Mouse (Mus musculus) liver, embryonic 14.5 days (tissue): ENCODE measurements at regions not wholly inside any gene's neighbourhood (a gene's known extent, or its start where the extent isn't known, plus 50 kb on each side); places are given as distances from the start of the nearest gene placed in this dataset.

Experiments used
- ATAC-seq: fragments of 200-750 bp; cut with Nextera tagmentation; 2 replicates; pipeline ENCODE4 v1.8.0; 2017; ENCODE audit warnings: moderate number of reproducible peaks, mild to moderate bottlenecking, moderate library complexity; ENCODE audit not compliant: insufficient read depth
- DNase-seq, 3 experiments: peaks; one replicate each; pipeline ENCODE4 v3.0.0-alpha.2; 2012 to 2013; ENCODE audit warnings: low read depth in 3 of 3, low spot score in 3 of 3
- H3K27ac ChIP-seq: fragments of 300-500 bp; sonication (generic); 2 replicates; pipeline ENCODE4 v1.5.1; 2014; ENCODE audit warnings: moderate library complexity, mild to moderate bottlenecking, control low read depth, inconsistent platforms
- H3K27me3 ChIP-seq: fragments of 300-500 bp; sonication (generic); 2 replicates; pipeline ENCODE4 v1.6.1; 2014; ENCODE audit warnings: mild to moderate bottlenecking, low read length, moderate library complexity; ENCODE audit not compliant: control insufficient read depth, insufficient read depth
- H3K36me3 ChIP-seq: fragments of 300-500 bp; sonication (generic); replicated peaks from 2 replicates; pipeline ENCODE4 v1.6.1; 2014; ENCODE audit warnings: low read depth; ENCODE audit not compliant: control insufficient read depth, insufficient read depth
- H3K4me1 ChIP-seq, 2 experiments: fragments of 200-500 bp in 1 of 2; fragments of 300-500 bp in 1 of 2; sonication (generic) in 1 of 2; replicated peaks; 2 replicates each; pipeline ENCODE4 v1.6.1; 2012 to 2014; ENCODE audit warnings: antibody characterized with exemption in 1 of 2, inconsistent platforms in 1 of 2, low read length in 1 of 2; ENCODE audit not compliant: control insufficient read depth in 2 of 2, insufficient read depth in 2 of 2
- H3K4me2 ChIP-seq: fragments of 300-500 bp; sonication (generic); 2 replicates; pipeline ENCODE4 v1.6.1; 2014; ENCODE audit warnings: low read depth, mild to moderate bottlenecking, control low read depth, moderate library complexity
- H3K4me3 ChIP-seq, 2 experiments: fragments of 200-500 bp in 1 of 2; fragments of 300-500 bp in 1 of 2; sonication (generic) in 1 of 2; 2 replicates each; pipeline ENCODE4 v1.5.1; 2012 to 2014; ENCODE audit warnings: low read depth in 2 of 2, low read length in 2 of 2, mild to moderate bottlenecking in 2 of 2, control low read depth in 1 of 2, inconsistent platforms in 1 of 2, moderate library complexity in 1 of 2; ENCODE audit not compliant: insufficient read depth in 1 of 2
- H3K9ac ChIP-seq: fragments of 300-500 bp; sonication (generic); replicated peaks from 2 replicates; pipeline ENCODE4 v1.6.1; 2014; ENCODE audit warnings: mild to moderate bottlenecking, control low read depth, moderate library complexity
- H3K9me3 ChIP-seq: fragments of 300-500 bp; sonication (generic); 2 replicates; pipeline ENCODE4 v1.6.1; 2016; ENCODE audit warnings: low read length, mixed read lengths; ENCODE audit not compliant: control insufficient read depth
- CTCF ChIP-seq: IDR thresholded peaks from 2 replicates; pipeline ENCODE4 v1.5.1; 2016; ENCODE audit warnings: antibody characterized with exemption, low read depth, control low read depth
- EP300 ChIP-seq: IDR thresholded peaks from 2 replicates; pipeline ENCODE4 v1.6.1; 2016; ENCODE audit warnings: antibody characterized with exemption, low read depth
- WGBS: fragments of 180-500 bp; shearing (Covaris S2); extraction: QIAGEN DNeasy Blood & Tissue Kit; methylation state at CpG from one replicate; pipeline ENCODE4 v1.1.7; 2014; ENCODE audit not compliant: insufficient replicate concordance; 5-methylcytosine and 5-hydroxymethylcytosine counted together

DNA sequence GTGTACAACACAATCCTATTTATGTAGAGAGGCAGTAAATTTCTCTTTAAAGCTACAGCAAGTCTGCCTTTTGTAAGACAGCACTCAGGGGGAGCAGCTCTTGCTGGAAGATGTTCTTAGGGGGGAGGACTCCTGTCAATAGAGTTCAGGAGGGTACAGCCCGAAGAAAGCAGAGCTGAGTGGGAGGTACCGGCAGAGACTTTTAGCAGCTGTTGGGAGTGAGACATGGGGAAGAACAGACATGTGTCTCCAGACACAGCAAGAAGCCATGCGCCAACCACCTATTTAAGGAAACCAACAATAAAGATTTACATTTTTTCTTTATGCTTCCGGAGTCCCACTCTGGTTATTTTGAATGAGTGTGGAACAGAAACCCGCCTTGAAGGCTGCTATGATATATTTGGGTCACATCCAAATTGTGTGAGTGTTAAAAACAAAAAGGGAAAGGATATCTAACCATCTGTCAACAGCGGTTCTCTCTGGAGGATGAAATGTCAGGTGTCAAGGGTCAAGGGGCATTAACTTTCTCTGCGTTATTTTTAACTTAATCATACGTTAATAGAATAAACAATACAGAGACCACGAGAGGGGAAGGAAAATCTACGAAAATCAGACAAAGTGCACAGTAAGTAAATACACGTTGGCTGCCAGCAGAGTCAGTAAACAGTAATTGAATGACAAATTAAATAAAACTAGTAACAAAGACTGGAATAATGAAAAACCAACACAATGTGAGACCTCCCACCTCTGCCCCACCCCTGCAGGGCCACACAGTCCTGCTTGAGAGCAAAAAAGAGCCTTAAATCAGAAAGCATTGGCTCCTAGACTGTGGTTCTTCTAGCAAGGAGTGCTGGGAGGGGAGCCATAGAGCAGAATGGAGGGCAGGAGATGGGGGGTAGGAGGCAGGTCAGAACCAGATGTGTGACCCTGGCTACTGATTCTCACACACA, 225.2 kb downstream of the 3100002H09Rik start:
- Histone ChIP-seq H3K4me2 (no peak overlapping the region), H3K4me3 (no peak overlapping the region), H3K27ac (no peak overlapping the region), H3K36me3 (no peaks in the 10 kb centered on the region), H3K9ac (no peak overlapping the region), H3K9me3 (no peaks in the 10 kb centered on the region), H3K27me3 (no peaks in the 10 kb centered on the region), H3K4me1 (no peaks in the 10 kb centered on the region)
- TF ChIP-seq CTCF (no peak), EP300 (no peak)
- ATAC-seq (no peak), DNase-seq (no peak)
- 53% methylated on average over 11 of the region's 11 CpGs for WGBS

DNA sequence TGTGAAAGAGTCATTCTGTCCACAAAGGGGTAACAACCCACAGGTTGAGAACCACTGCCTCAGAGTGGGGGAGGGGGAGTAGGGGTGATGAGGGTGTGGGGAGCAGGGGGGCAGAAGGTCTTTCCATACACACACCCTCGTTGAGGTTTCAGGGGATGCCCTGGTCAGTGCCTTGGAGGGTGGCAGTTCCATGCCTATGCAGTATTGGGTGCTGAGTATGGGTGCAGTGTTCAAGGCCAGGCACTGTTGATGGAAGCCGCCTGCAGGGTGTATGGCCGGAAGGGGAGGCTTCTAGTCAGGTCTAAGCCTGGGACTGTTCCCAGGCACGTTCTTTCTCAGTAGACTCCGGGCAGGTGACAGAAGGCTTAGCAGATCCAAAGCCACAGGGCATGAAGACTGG, 234.1 kb downstream of the 3100002H09Rik start:
- H3K4me3 ChIP-seq = no peak overlapping the region
- no peaks in the 10 kb centered on the region for H3K9me3 ChIP-seq
- no peaks in the 10 kb centered on the region for H3K4me1 ChIP-seq
- TF ChIP-seq EP300 = no peak
- TF ChIP-seq CTCF = no peak
- no peak overlapping the region for H3K9ac ChIP-seq
- no peak overlapping the region for H3K27ac ChIP-seq
- ATAC-seq (no peak), DNase-seq (no peak)
- H3K4me2 ChIP-seq = no peak overlapping the region
- WGBS = 44% methylated on average over 5 of the region's 5 CpGs
- H3K27me3 ChIP-seq = no peaks in the 10 kb centered on the region
- no peaks in the 10 kb centered on the region for H3K36me3 ChIP-seq

DNA sequence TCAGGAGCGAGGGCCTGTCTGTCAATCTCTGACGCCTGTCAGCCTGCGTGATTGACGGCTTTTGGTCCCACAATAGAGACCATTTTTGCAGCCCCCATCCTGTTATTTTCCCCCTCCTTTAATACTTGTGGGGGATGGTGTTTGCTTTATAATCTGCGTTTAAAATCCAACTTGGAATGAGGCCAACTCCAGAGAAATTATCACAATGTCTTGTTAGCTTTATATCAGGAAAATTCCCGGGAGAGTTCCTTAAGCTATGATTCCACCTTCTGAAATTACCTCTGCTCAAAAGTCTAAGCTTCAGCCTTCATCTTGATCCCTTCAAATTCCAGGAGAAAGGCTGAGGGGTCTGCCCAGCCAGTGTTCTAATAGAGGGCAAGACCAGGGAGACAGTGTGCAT, 235.0 kb downstream of the 3100002H09Rik start:
- Histone ChIP-seq H3K9ac (no peak overlapping the region), H3K4me3 (no peak overlapping the region), H3K9me3 (no peaks in the 10 kb centered on the region), H3K27me3 (no peaks in the 10 kb centered on the region), H3K4me2 (no peak overlapping the region), H3K4me1 (no peaks in the 10 kb centered on the region), H3K36me3 (no peaks in the 10 kb centered on the region), H3K27ac (no peak overlapping the region)
- WGBS = 46% methylated on average over 6 of the region's 6 CpGs
- TF ChIP-seq EP300 (no peak), CTCF (no peak)
- DNase-seq (no peak), ATAC-seq (no peak)

GRCm38 (mm10) chr4:124368831-124369230, 241.8 kb downstream of the 3100002H09Rik start:
- Histone ChIP-seq H3K36me3 (no peaks in the 10 kb centered on the region), H3K4me1 (no peaks in the 10 kb centered on the region), H3K9me3 (no peaks in the 10 kb centered on the region), H3K27me3 (no peaks in the 10 kb centered on the region), H3K9ac (no peak overlapping the region), H3K27ac (no peak overlapping the region), H3K4me3 (no peak overlapping the region), H3K4me2 (no peak overlapping the region)
- no peak for ATAC-seq
- WGBS = 36% methylated on average over 3 of the region's 3 CpGs
- no peak for TF ChIP-seq EP300
- TF ChIP-seq CTCF = no peak
- no peak for DNase-seq

DNA sequence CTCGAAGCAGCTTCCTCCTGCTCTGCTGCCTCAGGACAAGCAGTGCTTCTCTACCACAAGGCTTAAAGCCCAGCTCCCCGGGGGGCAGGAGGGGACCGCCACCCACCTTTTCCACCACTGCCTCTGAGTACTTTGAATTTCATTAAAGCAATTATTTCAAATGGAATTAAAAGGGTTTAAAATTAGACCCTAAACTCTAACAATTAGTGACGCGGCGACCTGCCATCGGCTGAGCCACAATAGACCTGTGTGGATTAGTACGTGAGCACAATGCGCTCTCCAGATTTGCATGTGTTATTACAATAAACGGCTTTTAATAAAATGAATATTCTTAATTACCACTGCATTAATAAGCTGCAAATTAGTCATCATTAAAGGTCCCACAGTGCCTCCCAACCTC, 242.5 kb downstream of the 3100002H09Rik start:
- no peak for TF ChIP-seq EP300
- no peak for TF ChIP-seq CTCF

More for the DNA sequence above, 242.5 kb downstream of the 3100002H09Rik start:
- no peak for DNase-seq
- Histone ChIP-seq H3K27me3 (no peaks in the 10 kb centered on the region), H3K4me2 (no peak overlapping the region), H3K9ac (no peak overlapping the region), H3K4me1 (no peaks in the 10 kb centered on the region), H3K36me3 (no peaks in the 10 kb centered on the region), H3K9me3 (no peaks in the 10 kb centered on the region), H3K27ac (no peak overlapping the region), H3K4me3 (no peak overlapping the region)
- no peak for ATAC-seq
- 63% methylated on average over 10 of the region's 10 CpGs for WGBS
